Mouse (Mus musculus) retina, adult 2 months (tissue): ENCODE results near the gene Olfr1179.
"Not testable (repeated sequence)": the region's sequence is repeated elsewhere in the genome, so short reads cannot be mapped to it uniquely, and the experiment has no call there.

Experiments used
- DNase-seq: peaks from one replicate; pipeline ENCODE4 v3.0.0-alpha.2; 2012; ENCODE audit warnings: low read depth, low spot score

Gene Olfr1179

GRCm38 (mm10) chr2:88406353-88406752, at the start of gene Olfr1179:
Gene Olfr1179 (minus strand): TSS chr2:88406453.
- no peak for DNase-seq

- not testable (repeated sequence) for DNase-seq
Observed at GRCm38 (mm10) chr2:88454567-88454966, 48.3 kb upstream of the Olfr1179 start, which contains the start of gene Olfr1183. Gene Olfr1183 (plus strand): TSS chr2:88454867.

GRCm38 (mm10) chr2:88449031-88449430, 42.8 kb upstream of the Olfr1179 start, which contains the start of gene Gm13757:
Gene Gm13757 (minus strand): TSS chr2:88449131.
- no peak for DNase-seq

- DNase-seq: no peak
Observed at GRCm38 (mm10) chr2:88426071-88426470, 19.8 kb upstream of the Olfr1179 start, which contains the start of gene Olfr1181. Gene Olfr1181 (minus strand): TSS chr2:88426171.

- DNase-seq: no peak
Observed at GRCm38 (mm10) chr2:88419051-88419450, 12.8 kb upstream of the Olfr1179 start, which contains the start of gene Olfr1180. Gene Olfr1180 (minus strand): TSS chr2:88419151.

GRCm38 (mm10) chr2:88386762-88387161, 19.5 kb downstream of the Olfr1179 start, which contains the start of gene Olfr1178:
Gene Olfr1178 (plus strand): TSS chr2:88387062.
- no peak for DNase-seq

GRCm38 (mm10) chr2:88356304-88356703, 49.9 kb downstream of the Olfr1179 start:
- peak; percentile 6 for DNase-seq
